Mouse (Mus musculus): ENCODE measurements around the gene Eipr1. TPM values are rescaled to one million over a fixed set of nuclear protein-coding genes. Genes with fewer than 3 reads are reported as not detected.

Gene Eipr1
- polyA plus RNA-seq, 1 experiment from 2014 or later = 21.6 TPM

DNA sequence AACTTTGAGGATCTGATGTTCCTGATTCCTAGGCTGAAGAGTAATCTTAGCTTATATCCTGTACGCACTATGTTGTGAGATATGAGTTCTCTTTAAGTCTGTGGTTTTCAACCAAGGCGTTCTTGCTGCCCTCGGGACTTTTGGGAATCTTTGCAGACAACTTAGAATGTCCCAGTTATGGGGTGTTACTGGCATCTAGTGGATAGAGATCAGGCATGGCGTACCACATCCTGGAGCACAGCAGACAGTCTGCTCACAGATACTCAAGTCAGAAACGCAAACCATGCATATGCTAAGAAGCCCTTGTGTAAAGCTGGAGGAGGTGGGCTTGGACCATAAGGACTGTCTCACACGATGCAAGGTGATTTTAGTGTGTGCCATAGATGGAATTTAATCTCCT lies 136.1 kb downstream of the Eipr1 start:
- WGBS = 82% methylated on average over 6 of the region's 6 CpGs
- H3K27me3 ChIP-seq (replicated peaks; ENCODE audit: insufficient read depth, low read length) = no peaks in the 10 kb centered on the region
- no peaks in the 10 kb centered on the region for H3K36me3 ChIP-seq (ENCODE audit: insufficient read depth, low read length)
- no peaks in the 10 kb centered on the region for H3K9me3 ChIP-seq (ENCODE audit: low read length)
- no peaks in the 10 kb centered on the region for H3K4me1 ChIP-seq (ENCODE audit: insufficient read depth, low read depth, low read length)
- no peak overlapping the region for H3K4me2 ChIP-seq (replicated peaks; ENCODE audit: low read depth, low read length)
- H3K4me3 ChIP-seq (ENCODE audit: low read depth, low read length) = no peak overlapping the region
- H3K27ac ChIP-seq (ENCODE audit: low read length) = no peak overlapping the region
- no peak for DNase-seq (ENCODE audit: low spot score)
- ATAC-seq = no peak
- no peak overlapping the region for H3K9ac ChIP-seq (replicated peaks; ENCODE audit: low read depth)
- no peak for TF ChIP-seq EP300 (IDR thresholded peaks at IDR 0.05)
- no peak; the same call in 1 of the 2 replicates for TF ChIP-seq CTCF (IDR thresholded peaks at IDR 0.05)

DNA sequence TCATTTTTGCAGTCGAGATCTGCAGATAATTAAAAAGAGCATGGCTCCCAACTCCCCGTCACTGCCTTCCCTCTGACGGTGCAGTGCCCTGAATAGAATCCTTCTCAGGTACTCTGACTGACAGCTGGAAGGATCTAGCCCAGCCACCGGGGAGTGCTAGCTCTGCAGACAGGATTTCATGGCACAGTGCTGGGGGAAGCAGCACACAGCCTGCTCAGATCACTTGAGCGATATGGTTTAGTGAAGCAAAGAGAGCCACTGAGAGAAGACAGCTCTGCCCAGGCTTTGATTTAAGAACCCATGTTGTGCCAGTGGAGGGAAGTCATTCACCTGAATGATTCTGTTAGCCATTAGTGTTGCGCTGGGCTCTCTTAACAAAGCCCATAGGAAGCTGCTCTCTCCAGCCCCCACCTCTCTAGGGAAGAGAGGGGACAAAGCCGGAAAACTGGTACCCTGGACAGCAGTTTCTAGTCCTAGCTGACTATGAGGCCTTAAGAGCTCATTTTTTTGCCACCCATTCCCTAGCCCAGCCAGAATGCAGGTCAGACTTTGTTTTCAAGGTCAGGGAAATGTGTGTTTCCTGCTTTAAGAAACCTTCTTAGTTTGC lies 137.6 kb downstream of the Eipr1 start:
- WGBS = 38% methylated on average over 7 of the region's 7 CpGs
- no peak overlapping the region for H3K4me3 ChIP-seq (ENCODE audit: low read depth, low read length)
- no peak overlapping the region for H3K9ac ChIP-seq (replicated peaks; ENCODE audit: low read depth)
- H3K27ac ChIP-seq (ENCODE audit: low read length) = no peak overlapping the region
- no peak overlapping the region for H3K4me2 ChIP-seq (replicated peaks; ENCODE audit: low read depth, low read length)
- no peaks in the 10 kb centered on the region for H3K36me3 ChIP-seq (ENCODE audit: insufficient read depth, low read length)
- no peak for DNase-seq (ENCODE audit: low spot score)
- H3K27me3 ChIP-seq (replicated peaks; ENCODE audit: insufficient read depth, low read length) = no peaks in the 10 kb centered on the region
- H3K9me3 ChIP-seq (ENCODE audit: low read length) = no peaks in the 10 kb centered on the region
- no peak for TF ChIP-seq CTCF (IDR thresholded peaks at IDR 0.05)
- no peak for TF ChIP-seq EP300 (IDR thresholded peaks at IDR 0.05)
- no peaks in the 10 kb centered on the region for H3K4me1 ChIP-seq (ENCODE audit: insufficient read depth, low read depth, low read length)
- no peak for ATAC-seq

DNA sequence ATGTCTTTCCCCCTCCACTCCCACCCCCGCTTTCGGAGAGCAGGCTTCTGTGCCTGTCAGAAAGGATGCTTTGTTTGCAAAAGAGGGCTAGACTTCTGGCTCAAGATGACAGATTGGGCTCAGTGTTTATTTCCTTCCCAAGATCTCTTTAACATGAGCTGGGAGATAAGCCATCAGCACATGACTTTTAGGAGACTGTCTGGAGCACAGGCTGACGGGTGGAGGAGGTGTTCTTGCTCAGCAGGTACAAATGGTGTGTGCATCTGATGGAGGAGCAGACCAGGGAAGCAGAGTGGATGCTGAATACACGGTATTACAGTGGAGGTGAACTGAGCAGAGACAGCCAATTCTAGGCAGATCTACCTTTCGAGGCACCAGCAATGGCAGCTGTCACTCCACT lies 139.9 kb downstream of the Eipr1 start:
- ATAC-seq (no peak), DNase-seq (ENCODE audit: low spot score) (no peak)
- TF ChIP-seq CTCF (IDR thresholded peaks at IDR 0.05) = no peak
- TF ChIP-seq EP300 (IDR thresholded peaks at IDR 0.05) = no peak
- H3K4me2 ChIP-seq (replicated peaks; ENCODE audit: low read depth, low read length) = no peak overlapping the region
- no peak overlapping the region for H3K9ac ChIP-seq (replicated peaks; ENCODE audit: low read depth)
- H3K27me3 ChIP-seq (replicated peaks; ENCODE audit: insufficient read depth, low read length) = no peaks in the 10 kb centered on the region
- no peaks in the 10 kb centered on the region for H3K9me3 ChIP-seq (ENCODE audit: low read length)
- no peaks in the 10 kb centered on the region for H3K36me3 ChIP-seq (ENCODE audit: insufficient read depth, low read length)
- H3K4me3 ChIP-seq (ENCODE audit: low read depth, low read length) = no peak overlapping the region
- 14% methylated on average over 5 of the region's 5 CpGs for WGBS
- H3K27ac ChIP-seq (ENCODE audit: low read length) = no peak overlapping the region
- no peaks in the 10 kb centered on the region for H3K4me1 ChIP-seq (ENCODE audit: insufficient read depth, low read depth, low read length)

DNA sequence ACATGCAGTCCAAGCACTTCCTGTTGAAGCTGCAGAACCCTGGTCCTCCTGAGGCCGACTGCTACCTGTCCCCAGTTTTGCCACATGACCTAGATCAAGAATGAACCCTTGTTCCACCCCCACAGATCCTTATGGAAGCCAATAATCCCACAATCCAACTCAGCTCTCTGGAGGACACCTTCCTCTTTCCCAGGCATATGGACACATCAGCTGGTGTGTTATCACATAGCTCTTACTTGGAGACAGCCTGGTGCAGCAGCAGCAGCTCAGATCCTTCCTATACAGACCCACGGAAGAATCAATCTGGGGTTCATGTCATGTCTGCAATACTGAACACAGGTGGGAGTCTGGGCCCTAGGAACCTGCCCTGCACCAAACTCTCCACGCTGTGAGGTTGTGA lies 145.0 kb downstream of the Eipr1 start:
- Histone ChIP-seq H3K4me1 (ENCODE audit: insufficient read depth, low read depth, low read length) (no peaks in the 10 kb centered on the region), H3K4me3 (ENCODE audit: low read depth, low read length) (no peak overlapping the region), H3K36me3 (ENCODE audit: insufficient read depth, low read length) (no peaks in the 10 kb centered on the region), H3K27me3 (replicated peaks; ENCODE audit: insufficient read depth, low read length) (no peaks in the 10 kb centered on the region), H3K9me3 (ENCODE audit: low read length) (no peaks in the 10 kb centered on the region), H3K9ac (replicated peaks; ENCODE audit: low read depth) (no peak overlapping the region), H3K27ac (ENCODE audit: low read length) (no peak overlapping the region), H3K4me2 (replicated peaks; ENCODE audit: low read depth, low read length) (no peak overlapping the region)
- no peak for TF ChIP-seq CTCF (IDR thresholded peaks at IDR 0.05)
- TF ChIP-seq EP300 (IDR thresholded peaks at IDR 0.05) = no peak
- 69% methylated on average over 3 of the region's 3 CpGs for WGBS
- DNase-seq (ENCODE audit: low spot score) = no peak
- no peak for ATAC-seq

DNA sequence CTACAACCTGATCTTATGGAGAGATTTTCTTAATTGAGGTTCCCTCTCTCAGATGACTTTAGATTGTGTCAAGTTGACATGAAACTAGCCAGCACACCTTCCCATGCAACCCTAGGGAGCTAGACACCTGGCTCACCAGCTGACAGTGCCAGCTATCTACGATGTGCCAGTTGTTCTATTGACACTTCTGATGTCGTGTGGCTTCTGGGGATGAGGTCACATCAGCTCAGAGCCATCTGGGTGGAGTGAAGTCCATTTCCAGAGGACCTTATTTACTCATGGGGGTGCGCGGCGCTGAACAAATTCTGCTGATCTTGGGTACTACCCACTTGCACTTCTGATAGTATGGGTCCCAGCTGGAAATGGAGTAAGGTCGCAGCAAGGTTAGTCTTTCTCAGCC lies 146.7 kb downstream of the Eipr1 start:
- ATAC-seq = no peak

DNA sequence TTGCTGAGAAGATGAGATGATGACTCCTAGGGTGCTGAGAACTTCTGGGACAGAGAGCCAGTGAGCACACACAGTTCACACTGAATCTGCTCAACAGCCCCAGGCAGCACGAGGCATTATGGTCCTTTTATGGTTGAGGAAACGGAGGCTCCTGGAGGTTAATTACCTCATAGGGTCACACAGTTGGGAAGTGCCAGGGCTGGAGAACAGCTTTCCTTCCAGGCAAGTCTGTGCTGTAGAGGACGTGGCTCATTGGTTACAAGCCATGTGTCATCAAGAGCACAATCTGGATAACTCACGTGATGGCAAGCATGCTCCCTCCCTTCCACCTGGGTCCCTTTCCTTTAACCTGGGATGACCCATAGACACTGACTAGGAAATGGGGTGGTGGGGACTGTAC lies 148.1 kb downstream of the Eipr1 start:
- DNase-seq (ENCODE audit: low spot score) = no peak
- TF ChIP-seq CTCF (IDR thresholded peaks at IDR 0.05) (no peak), EP300 (IDR thresholded peaks at IDR 0.05) (no peak)
- no peak for ATAC-seq

More for the DNA sequence above, 146.7 kb downstream of the Eipr1 start:
- TF ChIP-seq EP300 (IDR thresholded peaks at IDR 0.05) (no peak), CTCF (IDR thresholded peaks at IDR 0.05) (no peak)
- Histone ChIP-seq H3K4me2 (replicated peaks; ENCODE audit: low read depth, low read length) (no peak overlapping the region), H3K27me3 (replicated peaks; ENCODE audit: insufficient read depth, low read length) (no peaks in the 10 kb centered on the region), H3K4me3 (ENCODE audit: low read depth, low read length) (no peak overlapping the region), H3K9me3 (ENCODE audit: low read length) (no peaks in the 10 kb centered on the region), H3K36me3 (ENCODE audit: insufficient read depth, low read length) (no peaks in the 10 kb centered on the region), H3K9ac (replicated peaks; ENCODE audit: low read depth) (no peak overlapping the region), H3K4me1 (ENCODE audit: insufficient read depth, low read depth, low read length) (no peaks in the 10 kb centered on the region), H3K27ac (ENCODE audit: low read length) (no peak overlapping the region)
- DNase-seq (ENCODE audit: low spot score) = no peak
- 89% methylated on average over 6 of the region's 6 CpGs for WGBS

DNA sequence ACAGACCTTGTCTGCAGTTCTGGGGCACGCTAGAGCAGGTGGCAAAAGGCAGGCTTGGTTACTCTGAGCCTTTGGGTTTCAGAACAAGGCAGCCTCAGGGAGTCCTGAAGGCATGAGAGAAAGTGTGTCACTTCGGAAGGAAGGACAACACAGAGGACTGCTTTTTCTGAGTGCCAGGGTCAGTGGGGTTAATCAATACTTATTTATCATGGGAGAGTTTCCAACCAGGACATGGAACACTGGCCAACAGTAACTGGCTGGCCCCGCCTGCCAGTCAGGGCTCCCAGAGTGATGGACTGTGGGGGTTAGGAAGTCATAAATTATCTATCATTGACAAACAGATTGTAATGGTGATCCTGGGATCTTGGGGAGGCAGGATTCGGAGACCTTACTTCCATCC lies 148.7 kb downstream of the Eipr1 start:
- Histone ChIP-seq H3K27me3 (replicated peaks; ENCODE audit: insufficient read depth, low read length) (no peaks in the 10 kb centered on the region), H3K4me3 (ENCODE audit: low read depth, low read length) (no peak overlapping the region), H3K36me3 (ENCODE audit: insufficient read depth, low read length) (no peaks in the 10 kb centered on the region), H3K27ac (ENCODE audit: low read length) (no peak overlapping the region), H3K9ac (replicated peaks; ENCODE audit: low read depth) (no peak overlapping the region), H3K4me1 (ENCODE audit: insufficient read depth, low read depth, low read length) (no peaks in the 10 kb centered on the region), H3K9me3 (ENCODE audit: low read length) (no peaks in the 10 kb centered on the region), H3K4me2 (replicated peaks; ENCODE audit: low read depth, low read length) (no peak overlapping the region)
- no peak for DNase-seq (ENCODE audit: low spot score)
- 69% methylated on average over 4 of the region's 4 CpGs for WGBS
- ATAC-seq = no peak
- TF ChIP-seq CTCF (IDR thresholded peaks at IDR 0.05) (no peak), EP300 (IDR thresholded peaks at IDR 0.05) (no peak)

More for the DNA sequence above, 148.1 kb downstream of the Eipr1 start:
- no peak overlapping the region for H3K4me3 ChIP-seq (ENCODE audit: low read depth, low read length)
- no peak overlapping the region for H3K4me2 ChIP-seq (replicated peaks; ENCODE audit: low read depth, low read length)
- WGBS = 60% methylated on average over 4 of the region's 4 CpGs
- no peaks in the 10 kb centered on the region for H3K36me3 ChIP-seq (ENCODE audit: insufficient read depth, low read length)
- no peaks in the 10 kb centered on the region for H3K4me1 ChIP-seq (ENCODE audit: insufficient read depth, low read depth, low read length)
- H3K27me3 ChIP-seq (replicated peaks; ENCODE audit: insufficient read depth, low read length) = no peaks in the 10 kb centered on the region
- H3K9me3 ChIP-seq (ENCODE audit: low read length) = no peaks in the 10 kb centered on the region
- H3K27ac ChIP-seq (ENCODE audit: low read length) = no peak overlapping the region
- no peak overlapping the region for H3K9ac ChIP-seq (replicated peaks; ENCODE audit: low read depth)

All from lung, postnatal 0 days (tissue).